Mouse (Mus musculus) brain, embryonic 14.5 days (tissue): ENCODE data around the gene Fggy.

Experiments used
- CTCF ChIP-seq: fragments of 200-500 bp; IDR thresholded peaks from 2 replicates; pipeline ENCODE4 v1.5.1; 2012; ENCODE audit warnings: inconsistent platforms, mild to moderate bottlenecking, moderate library complexity, borderline replicate concordance; ENCODE audit not compliant: insufficient read depth, insufficient read length; ENCODE audit errors: extremely low read depth
- POLR2A ChIP-seq: fragments of 200-500 bp; IDR thresholded peaks from 2 replicates; pipeline ENCODE4 v1.6.1; 2012; ENCODE audit warnings: mild to moderate bottlenecking, inconsistent platforms, borderline replicate concordance; ENCODE audit not compliant: poor library complexity, insufficient read depth, insufficient read length, severe bottlenecking; ENCODE audit errors: extremely low read depth

DNA sequence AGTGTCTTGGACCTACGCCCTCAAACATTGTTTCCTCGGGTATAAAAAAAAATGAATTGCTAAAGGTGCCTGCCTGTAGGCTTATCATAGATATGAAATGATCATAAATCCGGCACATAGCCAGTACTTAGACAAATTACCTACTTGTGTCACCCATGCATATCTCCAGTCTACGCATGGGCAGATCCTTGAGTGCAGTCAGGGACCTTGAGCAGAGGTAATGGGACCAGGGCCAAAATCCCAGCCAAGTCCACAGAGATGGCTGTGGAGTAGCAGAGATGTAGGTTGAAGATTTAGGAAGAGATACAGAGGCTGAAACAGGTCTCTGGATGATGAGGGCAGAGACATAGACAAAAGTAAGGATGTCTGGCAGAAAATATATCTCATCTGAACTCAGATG lies 320.1 kb downstream of the Fggy start:
- TF ChIP-seq CTCF (no peak), POLR2A (no peak)
